Mouse (Mus musculus): ENCODE data around the gene Ppia. TPM values are rescaled to one million over a fixed set of nuclear protein-coding genes. Genes with fewer than 3 reads are reported as not detected.
"Not testable (repeated sequence)": the region's sequence is repeated elsewhere in the genome, so short reads cannot be mapped to it uniquely, and the experiment has no call there.

Gene Ppia
- polyA plus RNA-seq, 1 experiment from 2014 or later = 5,401 TPM

DNA sequence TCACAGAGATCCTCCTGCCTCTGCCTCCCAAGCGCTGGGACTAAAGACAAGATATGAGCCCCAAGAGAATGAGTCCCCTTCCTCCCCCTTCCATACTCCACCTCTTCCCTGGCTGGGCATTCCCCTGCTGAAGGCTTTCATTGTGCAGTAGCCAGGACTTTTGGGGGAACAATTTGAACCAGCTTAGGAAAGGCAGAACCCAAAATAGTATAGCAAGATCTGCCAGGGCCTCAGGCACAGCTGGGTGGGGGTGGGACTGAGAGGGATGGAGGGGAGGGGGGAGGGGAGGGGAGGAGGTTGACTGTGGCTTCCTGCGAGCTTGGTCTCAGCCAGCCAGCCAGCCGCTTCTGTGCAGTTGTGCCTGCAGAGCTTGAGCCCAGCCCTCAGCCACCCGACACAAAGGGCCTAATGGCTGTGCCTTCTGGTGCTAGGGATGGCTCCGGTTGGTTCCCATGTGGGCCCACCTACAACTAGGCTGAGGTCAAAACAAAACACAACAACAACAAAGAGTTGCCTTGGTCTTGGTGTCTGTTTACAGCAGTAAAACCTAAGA is 5.1 kb upstream of the Ppia start:
- Histone ChIP-seq H3K4me2 (no peak overlapping the region), H3K4me3 (ENCODE audit: low read depth, low read length) (no peak overlapping the region), H3K27ac (ENCODE audit: low read depth, low read length) (no peak overlapping the region), H3K9me3 (ENCODE audit: control insufficient read depth, low read length) (peaks cover 5% of the 10 kb centered on the region; the same call in 1 of the 2 replicates), H3K9ac (ENCODE audit: low read depth, low read length) (no peak overlapping the region), H3K4me1 (replicated peaks; ENCODE audit: control insufficient read depth, insufficient read depth, low read length) (peaks cover 21% of the 10 kb centered on the region), H3K36me3 (ENCODE audit: control insufficient read depth, insufficient read depth, low read length) (peaks cover 6% of the 10 kb centered on the region), H3K27me3 (replicated peaks; ENCODE audit: control insufficient read depth, insufficient read depth, low read length) (no peaks in the 10 kb centered on the region)
- ATAC-seq (replicated peaks; ENCODE audit: low FRiP score) (no peak), DNase-seq (ENCODE audit: low spot score) (no peak)
- WGBS = 49% methylated on average over 5 of the region's 5 CpGs

DNA sequence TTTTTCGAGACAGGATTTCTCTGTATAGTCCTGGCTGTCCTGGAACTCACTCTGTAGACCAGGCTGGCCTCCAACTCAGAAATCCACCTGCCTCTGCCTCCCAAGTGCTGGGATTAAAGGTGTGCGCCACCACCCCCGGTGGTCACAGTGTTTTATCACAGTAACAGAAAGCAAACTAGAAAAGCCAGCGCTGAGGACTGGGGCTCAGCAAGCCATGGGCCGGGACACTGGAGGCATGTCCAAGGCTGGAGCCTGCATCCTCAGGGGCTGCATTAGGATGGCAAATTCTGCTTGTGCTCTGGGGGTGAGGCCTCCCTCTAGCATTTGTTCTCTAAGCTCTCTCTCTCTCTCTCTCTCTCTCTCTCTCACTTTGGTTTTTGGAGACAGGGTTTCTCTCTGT is 4.5 kb upstream of the Ppia start:
- not testable (repeated sequence) for H3K4me3 ChIP-seq (ENCODE audit: low read depth, low read length); DNase-seq (ENCODE audit: low spot score); H3K27ac ChIP-seq (ENCODE audit: low read depth, low read length); H3K9ac ChIP-seq (ENCODE audit: low read depth, low read length); H3K27me3 ChIP-seq (replicated peaks; ENCODE audit: control insufficient read depth, insufficient read depth, low read length); H3K4me2 ChIP-seq; H3K9me3 ChIP-seq (ENCODE audit: control insufficient read depth, low read length); ATAC-seq (replicated peaks; ENCODE audit: low FRiP score); H3K36me3 ChIP-seq (ENCODE audit: control insufficient read depth, insufficient read depth, low read length)
- 76% methylated on average over 5 of the region's 5 CpGs for WGBS
- peaks cover 17% of the 10 kb centered on the region for H3K4me1 ChIP-seq (replicated peaks; ENCODE audit: control insufficient read depth, insufficient read depth, low read length)

DNA sequence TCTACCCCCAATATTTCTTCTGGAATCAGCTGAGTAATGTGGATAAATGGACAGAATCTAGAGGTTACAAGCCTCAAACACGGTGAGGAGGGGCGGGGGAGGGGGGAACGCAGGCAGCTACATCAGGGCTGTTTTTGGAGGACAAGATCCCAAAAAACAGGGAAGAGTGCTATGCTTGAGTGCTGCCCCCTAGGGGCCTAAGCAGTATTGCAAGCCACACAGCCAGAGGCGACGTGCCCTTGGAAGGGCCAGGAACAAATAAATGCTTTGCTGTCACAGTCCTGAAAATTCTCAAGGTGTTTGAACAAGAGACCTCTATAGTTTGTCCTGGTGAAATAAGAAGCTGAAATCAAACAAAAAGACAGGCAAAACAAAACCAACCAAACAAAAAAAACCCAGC is 3.6 kb upstream of the Ppia start:
- Histone ChIP-seq H3K27me3 (replicated peaks; ENCODE audit: control insufficient read depth, insufficient read depth, low read length) (no peaks in the 10 kb centered on the region), H3K27ac (ENCODE audit: low read depth, low read length) (no peak overlapping the region), H3K9ac (ENCODE audit: low read depth, low read length) (no peak overlapping the region), H3K4me3 (ENCODE audit: low read depth, low read length) (no peak overlapping the region), H3K4me2 (no peak overlapping the region), H3K9me3 (ENCODE audit: control insufficient read depth, low read length) (peaks cover 5% of the 10 kb centered on the region; the same call in 1 of the 2 replicates), H3K36me3 (ENCODE audit: control insufficient read depth, insufficient read depth, low read length) (no peaks in the 10 kb centered on the region), H3K4me1 (replicated peaks; ENCODE audit: control insufficient read depth, insufficient read depth, low read length) (peaks cover 11% of the 10 kb centered on the region)
- ATAC-seq (replicated peaks; ENCODE audit: low FRiP score) (no peak), DNase-seq (ENCODE audit: low spot score) (peak; percentile 64)
- WGBS = 9% methylated on average over 5 of the region's 5 CpGs

DNA sequence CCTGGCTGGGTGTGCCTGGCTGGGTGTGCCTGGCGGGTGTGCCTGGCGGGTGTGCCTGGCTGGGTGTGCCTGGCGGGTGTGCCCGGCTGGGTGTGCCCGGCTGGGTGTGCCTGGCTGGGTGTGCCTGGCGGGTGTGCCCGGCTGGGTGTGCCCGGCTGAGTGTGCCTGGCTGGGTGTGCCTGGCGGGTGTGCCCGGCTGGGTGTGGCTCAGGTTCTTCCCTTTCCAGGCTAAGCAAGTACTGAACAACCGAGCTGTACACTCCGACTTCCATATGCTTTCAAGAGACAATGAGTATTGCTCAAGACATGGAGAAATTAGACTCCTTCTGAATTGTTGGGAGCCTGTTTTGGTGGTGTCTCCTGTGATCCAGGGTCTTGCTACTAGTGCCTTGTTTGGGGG is 2.0 kb upstream of the Ppia start:
- Histone ChIP-seq H3K27me3 (replicated peaks; ENCODE audit: control insufficient read depth, insufficient read depth, low read length) (no peaks in the 10 kb centered on the region), H3K36me3 (ENCODE audit: control insufficient read depth, insufficient read depth, low read length) (peaks cover 6% of the 10 kb centered on the region; the same call in 1 of the 2 replicates), H3K9me3 (ENCODE audit: control insufficient read depth, low read length) (peaks cover 5% of the 10 kb centered on the region; the same call in 1 of the 2 replicates), H3K4me2 (no peak overlapping the region), H3K4me3 (ENCODE audit: low read depth, low read length) (no peak overlapping the region), H3K27ac (ENCODE audit: low read depth, low read length) (peak overlapping the region; percentile 51), H3K9ac (ENCODE audit: low read depth, low read length) (no peak overlapping the region), H3K4me1 (replicated peaks; ENCODE audit: control insufficient read depth, insufficient read depth, low read length) (peaks cover 22% of the 10 kb centered on the region)
- no peak for DNase-seq (ENCODE audit: low spot score)
- 92% methylated on average over 12 of the region's 12 CpGs for WGBS
- no peak for ATAC-seq (replicated peaks; ENCODE audit: low FRiP score)

GRCm38 (mm10) chr11:6415551-6416404 is 535 bp downstream of the Ppia start:
- Histone ChIP-seq H3K36me3 (ENCODE audit: control insufficient read depth, insufficient read depth, low read length) (peaks cover 28% of the 10 kb centered on the region), H3K4me1 (replicated peaks; ENCODE audit: control insufficient read depth, insufficient read depth, low read length) (peaks cover 24% of the 10 kb centered on the region), H3K4me3 (ENCODE audit: low read depth, low read length) (peak overlapping the region; percentile 95), H3K4me2 (peak overlapping the region; percentile 97), H3K27ac (ENCODE audit: low read depth, low read length) (peak overlapping the region; percentile 100), H3K27me3 (replicated peaks; ENCODE audit: control insufficient read depth, insufficient read depth, low read length) (no peaks in the 10 kb centered on the region), H3K9me3 (ENCODE audit: control insufficient read depth, low read length) (peaks cover 5% of the 10 kb centered on the region; the same call in 1 of the 2 replicates), H3K9ac (ENCODE audit: low read depth, low read length) (peak overlapping the region; percentile 99)
- DNase-seq (ENCODE audit: low spot score) (peak; percentile 99), ATAC-seq (replicated peaks; ENCODE audit: low FRiP score) (peak; percentile 91)
- WGBS = under 1% methylated on average over 101 of the region's 102 CpGs

DNA sequence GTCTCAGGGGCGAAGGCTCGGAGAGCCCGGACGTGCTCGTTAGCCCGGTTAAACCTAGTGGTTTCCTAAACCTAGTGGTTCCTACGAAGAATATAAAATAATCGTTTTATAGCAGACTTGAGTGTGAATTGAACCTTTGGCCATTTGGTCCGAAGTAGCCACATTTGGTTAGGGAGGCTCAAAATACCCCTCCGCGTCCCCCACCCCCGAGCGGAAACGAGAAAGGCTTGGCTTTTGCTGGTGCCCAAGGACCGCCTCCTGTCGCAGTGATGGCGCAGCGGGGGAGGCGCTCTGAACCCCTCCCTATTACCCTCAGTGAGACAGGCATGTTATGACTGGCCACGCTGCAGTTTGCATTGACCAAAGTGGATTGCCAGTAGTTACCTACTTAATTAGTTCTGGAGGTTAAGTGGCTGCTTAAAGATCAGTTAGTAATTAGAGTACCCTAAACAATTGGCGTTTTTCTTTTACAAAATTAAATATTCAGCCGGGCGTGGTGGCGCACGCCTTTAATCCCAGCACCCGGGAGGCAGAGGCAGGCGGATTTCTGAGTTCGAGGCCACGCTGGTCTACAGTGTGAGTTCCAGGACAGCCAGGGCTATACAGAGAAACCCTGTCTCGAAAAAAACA is 1.3 kb downstream of the Ppia start:
- Histone ChIP-seq H3K9me3 (ENCODE audit: control insufficient read depth, low read length) (peaks cover 5% of the 10 kb centered on the region; the same call in 1 of the 2 replicates), H3K4me1 (replicated peaks; ENCODE audit: control insufficient read depth, insufficient read depth, low read length) (peaks cover 24% of the 10 kb centered on the region), H3K36me3 (ENCODE audit: control insufficient read depth, insufficient read depth, low read length) (peaks cover 28% of the 10 kb centered on the region), H3K4me2 (peak overlapping the region; percentile 97), H3K9ac (ENCODE audit: low read depth, low read length) (peak overlapping the region; percentile 99), H3K27ac (ENCODE audit: low read depth, low read length) (peak overlapping the region; percentile 100), H3K4me3 (ENCODE audit: low read depth, low read length) (peak overlapping the region; percentile 95), H3K27me3 (replicated peaks; ENCODE audit: control insufficient read depth, insufficient read depth, low read length) (no peaks in the 10 kb centered on the region)
- peak; percentile 74 for DNase-seq (ENCODE audit: low spot score)
- WGBS = 2% methylated on average over 30 of the region's 30 CpGs
- peak; percentile 65 for ATAC-seq (replicated peaks; ENCODE audit: low FRiP score)

- no peak for DNase-seq (ENCODE audit: low spot score)
- peak overlapping the region; percentile 100 for H3K27ac ChIP-seq (ENCODE audit: low read depth, low read length)
- peaks cover 28% of the 10 kb centered on the region for H3K36me3 ChIP-seq (ENCODE audit: control insufficient read depth, insufficient read depth, low read length)
- H3K9ac ChIP-seq (ENCODE audit: low read depth, low read length) = peak overlapping the region; percentile 99
- 22% methylated on average over 2 of the region's 2 CpGs for WGBS
- ATAC-seq (replicated peaks; ENCODE audit: low FRiP score) = no peak
- H3K4me2 ChIP-seq = peak overlapping the region; percentile 97
- peak overlapping the region; percentile 95 for H3K4me3 ChIP-seq (ENCODE audit: low read depth, low read length)
- no peaks in the 10 kb centered on the region for H3K27me3 ChIP-seq (replicated peaks; ENCODE audit: control insufficient read depth, insufficient read depth, low read length)
- H3K9me3 ChIP-seq (ENCODE audit: control insufficient read depth, low read length) = peaks cover 5% of the 10 kb centered on the region; the same call in 1 of the 2 replicates
- H3K4me1 ChIP-seq (replicated peaks; ENCODE audit: control insufficient read depth, insufficient read depth, low read length) = peaks cover 24% of the 10 kb centered on the region
Observed at GRCm38 (mm10) chr11:6417069-6417468, 1.8 kb downstream of the Ppia start.

GRCm38 (mm10) chr11:6417490-6417889 is 2.2 kb downstream of the Ppia start:
- DNase-seq (ENCODE audit: low spot score) (no peak), ATAC-seq (replicated peaks; ENCODE audit: low FRiP score) (no peak)
- H3K9ac ChIP-seq (ENCODE audit: low read depth, low read length) = peak overlapping the region; percentile 99
- peak overlapping the region; percentile 97 for H3K4me2 ChIP-seq
- peaks cover 5% of the 10 kb centered on the region; the same call in 1 of the 2 replicates for H3K9me3 ChIP-seq (ENCODE audit: control insufficient read depth, low read length)
- H3K27me3 ChIP-seq (replicated peaks; ENCODE audit: control insufficient read depth, insufficient read depth, low read length) = no peaks in the 10 kb centered on the region
- peaks cover 24% of the 10 kb centered on the region for H3K4me1 ChIP-seq (replicated peaks; ENCODE audit: control insufficient read depth, insufficient read depth, low read length)
- H3K36me3 ChIP-seq (ENCODE audit: control insufficient read depth, insufficient read depth, low read length) = peaks cover 28% of the 10 kb centered on the region
- H3K27ac ChIP-seq (ENCODE audit: low read depth, low read length) = peak overlapping the region; percentile 100
- H3K4me3 ChIP-seq (ENCODE audit: low read depth, low read length) = peak overlapping the region; percentile 95
